ENCODE assay signal across 8 mouse cellular contexts in genomic region chr8:111550002-111550870, GRCm38 (mm10). TPM values are rescaled to one million over a fixed set of nuclear protein-coding genes. Genes with fewer than 3 reads are reported as not detected.
DNase-seq lines count a peak whose midpoint lies in the region; ATAC-seq lines count a peak whose summit lies in the region.

No protein-coding gene starts in this region.

- DNase-seq in lung, postnatal 14 days: no peak
- peak; percentile 59 for DNase-seq in naive thymus-derived CD4-positive, alpha-beta T cell, adult 2 months (ENCODE audit: low read depth)
- no peak for DNase-seq in layer of hippocampus, postnatal 10 days (ENCODE audit: low spot score in 2 of 2)
- no peak for DNase-seq in gastrocnemius, postnatal 25 days
- DNase-seq in urinary bladder, postnatal 4 days (ENCODE audit: low spot score in 2 of 2): no peak

- 0 out of 2 replicates have a peak, but pooled peaks cover 13% of the 10 kb centered on the region for H3K4me1 ChIP-seq in lung, embryonic 15.5 days
- peaks cover 19% of the 10 kb centered on the region for H3K4me1 ChIP-seq in kidney, embryonic 16.5 days (ENCODE audit: insufficient read depth, low read length)

- H3K4me2 ChIP-seq in lung, embryonic 15.5 days: peak overlapping the region; percentile 22; the same call in 1 of the 2 replicates
- 0 out of 2 replicates have a peak overlapping the region, but pooled peaks have one; percentile 2 for H3K4me2 ChIP-seq in kidney, embryonic 16.5 days (replicated peaks; ENCODE audit: low read depth, low read length)

- 64% methylated on average over 9 of the region's 9 CpGs for WGBS in lung, embryonic 15.5 days
- 42% methylated on average over 9 of the region's 9 CpGs for WGBS in kidney, embryonic 16.5 days

- H3K9me3 ChIP-seq in lung, embryonic 15.5 days: no peaks in the 10 kb centered on the region
- H3K9me3 ChIP-seq in kidney, embryonic 16.5 days (ENCODE audit: low read length): no peaks in the 10 kb centered on the region

- H3K36me3 ChIP-seq in lung, embryonic 15.5 days: no peaks in the 10 kb centered on the region
- H3K36me3 ChIP-seq in kidney, embryonic 16.5 days (ENCODE audit: insufficient read depth, low read length): 0 out of 2 replicates have a peak, but pooled peaks cover 2% of the 10 kb centered on the region

- no peak overlapping the region for H3K9ac ChIP-seq in lung, embryonic 15.5 days
- no peak overlapping the region; the same call in 1 of the 2 replicates for H3K9ac ChIP-seq in kidney, embryonic 16.5 days (replicated peaks; ENCODE audit: low read length)

- H3K27me3 ChIP-seq in lung, embryonic 15.5 days: no peaks in the 10 kb centered on the region
- H3K27me3 ChIP-seq in kidney, embryonic 16.5 days (ENCODE audit: insufficient read depth, low read length): no peaks in the 10 kb centered on the region

- no peak for ATAC-seq in lung, embryonic 15.5 days (ENCODE audit: borderline replicate concordance, extremely low read depth, low FRiP score, low TSS enrichment)
- 0 out of 2 replicates have a peak, but pooled peaks have one; percentile 18 for ATAC-seq in granulocyte monocyte progenitor cell, adult 5-6 weeks (replicated peaks; ENCODE audit: poor library complexity, severe bottlenecking)
- ATAC-seq in kidney, embryonic 16.5 days (ENCODE audit: low FRiP score, low TSS enrichment): no peak

- no peak overlapping the region for H3K4me3 ChIP-seq in lung, embryonic 15.5 days
- no peak overlapping the region for H3K4me3 ChIP-seq in kidney, embryonic 16.5 days (ENCODE audit: low read length)

- H3K27ac ChIP-seq in lung, embryonic 15.5 days: peak overlapping the region; percentile 76
- peak overlapping the region; percentile 79 for H3K27ac ChIP-seq in kidney, embryonic 16.5 days (ENCODE audit: low read length)

RNA-seq across cellular contexts. Expression of gene Znrf1, which starts 14.3 kb away (rescaled TPM):
- polyA plus RNA-seq in lung, embryonic 15.5 days (2015; fragmentation: Nextera tagmentation; extraction: Ambion mirVana): 31.5 and 35.2 TPM in 2 replicates
- total RNA-seq in granulocyte monocyte progenitor cell, adult 5-6 weeks (2014; fragmentation: Nextera tagmentation): 84.7 and 119 TPM in 2 replicates
- total RNA-seq in granulocyte monocyte progenitor cell, adult 5-6 weeks (2017): 63.4 and 75.4 TPM in 2 replicates
- 19.8 and 19.9 TPM in 2 replicates for polyA plus RNA-seq in kidney, embryonic 16.5 days (2015; fragmentation: Nextera tagmentation; extraction: Ambion mirVana)
- 100 to 1,000 TPM; 133 to 145 TPM for total RNA-seq in layer of hippocampus, postnatal 10 days (2021)
- 10 to 100 TPM; 49.9 to 57.5 TPM for total RNA-seq in gastrocnemius, postnatal 25 days (2021)

RNA-seq across cellular contexts. Expression of gene Wdr59, which starts 28.3 kb away (rescaled TPM):
- polyA plus RNA-seq in lung, embryonic 15.5 days (2015; fragmentation: Nextera tagmentation; extraction: Ambion mirVana): 5.3 and 6.0 TPM in 2 replicates
- 6.7 and 7.7 TPM in 2 replicates for total RNA-seq in granulocyte monocyte progenitor cell, adult 5-6 weeks (2014; fragmentation: Nextera tagmentation)
- 4.0 and 5.6 TPM in 2 replicates for total RNA-seq in granulocyte monocyte progenitor cell, adult 5-6 weeks (2017)
- polyA plus RNA-seq in kidney, embryonic 16.5 days (2015; fragmentation: Nextera tagmentation; extraction: Ambion mirVana): 7.8 and 7.9 TPM in 2 replicates
- 10 to 100 TPM; 25.4 to 28.8 TPM for total RNA-seq in layer of hippocampus, postnatal 10 days (2021)
- 1 to 10 TPM; 6.5 to 8.5 TPM for total RNA-seq in gastrocnemius, postnatal 25 days (2021)
